Mouse (Mus musculus) urinary bladder, postnatal 10 days (tissue): ENCODE results near the gene Gramd2.
A peak's percentile ranks its signal among the peaks of the same experiment; 100 is the strongest.
"Not testable (repeated sequence)": the region's sequence is repeated elsewhere in the genome, so short reads cannot be mapped to it uniquely, and the experiment has no call there.

Experiments
- DNase-seq: peaks from one replicate; pipeline ENCODE4 v3.0.0; 2022; ENCODE audit warnings: low spot score

Gene Gramd2

DNA sequence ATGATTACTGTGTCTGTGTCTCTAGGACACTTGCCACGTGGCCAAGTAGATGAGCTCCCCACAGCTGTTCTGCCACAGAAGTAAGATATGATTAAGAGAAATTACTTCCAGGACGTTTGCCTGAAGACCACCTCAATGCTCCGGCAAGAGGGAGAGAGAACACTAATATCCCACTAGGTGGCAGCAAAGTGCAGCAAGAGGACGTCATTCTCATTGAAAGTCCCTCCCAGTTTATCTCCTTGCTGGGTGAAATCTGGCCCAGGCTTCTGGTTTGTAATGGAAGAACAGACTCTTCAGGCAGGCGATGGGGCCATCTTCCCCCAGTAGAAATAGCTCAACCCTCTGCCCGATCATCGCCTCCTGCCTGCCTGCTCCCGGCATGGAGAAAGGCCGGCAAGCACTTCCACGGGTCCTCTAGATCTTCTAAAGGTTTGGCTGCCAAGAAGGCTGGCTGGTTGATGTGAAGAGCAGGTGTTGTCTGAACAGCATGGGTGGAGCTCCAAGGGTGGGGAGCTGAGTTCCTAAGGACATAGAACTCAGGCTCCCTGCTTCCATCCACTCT lies 43.2 kb downstream of the Gramd2 start:
- DNase-seq: no peak

DNA sequence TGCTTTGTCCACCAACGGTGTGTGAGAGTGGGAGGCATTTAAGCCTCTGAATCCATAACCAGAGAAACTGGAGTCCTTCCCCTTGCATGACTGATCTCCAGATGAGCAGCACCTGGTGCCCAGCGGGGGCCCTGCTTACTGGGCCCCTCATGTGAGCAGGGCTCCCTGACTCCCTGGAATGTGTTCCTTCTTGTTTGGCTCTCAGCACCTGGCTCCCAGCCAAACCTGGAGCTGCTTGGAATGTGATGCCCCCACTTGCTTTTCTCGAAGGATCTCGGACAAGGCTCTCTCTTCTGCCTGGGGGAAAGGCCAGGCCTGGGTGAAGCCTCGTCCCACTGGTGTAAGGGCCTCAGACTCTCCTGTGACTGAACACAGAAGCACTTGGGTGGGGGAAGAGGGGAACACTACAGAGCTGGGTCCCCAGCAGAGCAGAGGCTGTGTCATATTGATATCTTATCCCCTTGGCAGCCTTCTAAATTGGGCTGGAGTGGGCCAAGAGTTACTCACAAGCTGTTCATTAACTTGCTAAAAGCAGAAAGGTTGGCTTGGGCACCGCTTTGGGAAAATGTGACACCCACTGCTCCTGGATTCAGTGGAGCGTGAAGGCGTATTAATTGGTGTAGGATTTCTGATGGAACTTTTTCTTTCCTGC lies 44.0 kb downstream of the Gramd2 start:
- DNase-seq: no peak

DNA sequence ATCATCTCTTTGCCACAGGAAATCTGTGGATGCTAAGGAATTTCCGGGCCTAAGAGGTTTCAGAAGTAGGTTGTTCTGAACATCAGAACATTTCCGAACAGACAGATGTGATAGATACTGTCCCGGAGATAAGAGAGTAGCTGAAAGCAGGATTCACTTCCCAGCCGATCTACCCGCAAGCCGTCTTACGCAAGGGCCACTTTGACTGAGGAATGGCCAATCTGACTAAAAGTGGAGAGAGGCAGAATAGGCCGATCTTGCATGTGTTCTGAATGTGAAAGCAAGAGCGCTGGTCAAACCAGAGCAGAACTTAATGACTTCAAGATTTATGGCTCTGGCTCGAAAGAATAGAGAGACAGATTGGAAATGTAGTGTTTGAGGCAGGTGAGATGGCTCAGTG lies 45.6 kb downstream of the Gramd2 start:
- no peak for DNase-seq

DNA sequence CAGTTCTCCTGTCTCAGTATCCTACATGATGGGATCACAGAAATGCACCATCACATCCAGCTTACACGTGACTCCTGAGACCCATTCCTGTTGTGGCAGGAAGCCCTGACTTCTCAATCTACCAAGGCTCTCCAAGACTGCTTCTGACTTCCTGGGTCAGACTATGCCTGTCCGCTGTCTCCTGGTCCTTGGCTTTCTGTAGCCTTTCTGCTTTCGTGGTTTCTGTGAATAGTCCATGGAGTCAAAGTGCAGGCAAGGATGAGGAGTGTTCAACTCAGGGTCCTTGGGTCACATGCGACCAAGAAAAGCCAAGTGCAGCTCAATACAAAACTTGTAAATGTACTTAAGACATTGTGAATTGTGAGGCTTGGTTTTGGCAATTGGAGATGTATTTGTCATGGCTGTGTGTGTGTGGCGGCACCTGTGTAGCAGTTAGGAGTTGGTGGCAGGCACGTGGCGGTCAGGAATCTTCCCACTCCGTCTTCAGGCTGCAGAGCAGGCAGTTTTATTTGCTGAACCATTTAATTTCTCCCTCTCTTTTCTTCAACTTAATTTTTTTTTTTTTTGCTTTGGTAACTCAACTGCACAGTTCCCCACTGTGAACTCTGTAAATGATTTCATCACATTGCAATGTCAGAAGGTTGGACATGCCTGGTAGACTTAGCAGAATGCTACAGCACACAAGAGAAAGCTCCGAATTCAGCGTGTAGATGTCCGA lies 47.8 kb downstream of the Gramd2 start:
- no peak for DNase-seq

DNA sequence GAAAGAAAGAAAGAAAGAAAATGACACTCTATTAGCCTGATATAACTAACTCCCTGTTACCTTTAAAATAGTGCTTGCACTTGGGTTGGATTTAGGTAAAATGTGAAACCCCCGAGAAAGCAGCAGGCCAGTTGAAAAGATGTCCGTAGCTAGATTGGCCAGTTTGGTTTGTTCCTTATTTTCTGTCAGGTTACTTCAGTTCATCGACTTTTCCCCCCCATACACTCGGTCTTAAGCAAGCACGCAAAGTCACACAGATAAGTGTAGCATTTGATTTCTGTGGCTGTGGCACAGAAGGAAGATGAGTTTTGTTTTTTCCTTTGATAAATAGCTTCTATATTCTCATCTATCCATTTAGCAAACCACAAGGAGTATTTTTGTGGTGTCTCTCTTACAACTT lies 51.2 kb downstream of the Gramd2 start:
- no peak for DNase-seq

DNA sequence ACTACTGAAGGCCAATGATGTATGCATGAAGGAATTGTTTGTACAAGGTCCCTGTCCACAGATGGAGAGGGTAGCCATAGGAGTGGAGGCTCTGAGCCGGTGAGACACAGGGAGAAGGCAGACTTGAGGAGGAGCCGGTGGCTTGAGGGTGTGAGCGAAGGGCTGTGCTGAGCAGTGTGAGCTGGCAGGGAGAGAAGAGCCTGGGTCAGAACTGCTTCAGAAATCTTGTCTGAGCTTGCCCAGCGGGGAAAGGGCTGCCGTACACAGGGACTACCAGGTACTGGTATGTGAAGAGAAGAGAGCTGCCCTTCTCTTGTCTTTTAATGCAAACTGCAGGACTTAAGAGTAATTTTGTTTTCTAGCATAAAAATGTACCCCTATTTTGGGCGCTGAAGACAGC lies 53.1 kb downstream of the Gramd2 start:
- DNase-seq: no peak

DNA sequence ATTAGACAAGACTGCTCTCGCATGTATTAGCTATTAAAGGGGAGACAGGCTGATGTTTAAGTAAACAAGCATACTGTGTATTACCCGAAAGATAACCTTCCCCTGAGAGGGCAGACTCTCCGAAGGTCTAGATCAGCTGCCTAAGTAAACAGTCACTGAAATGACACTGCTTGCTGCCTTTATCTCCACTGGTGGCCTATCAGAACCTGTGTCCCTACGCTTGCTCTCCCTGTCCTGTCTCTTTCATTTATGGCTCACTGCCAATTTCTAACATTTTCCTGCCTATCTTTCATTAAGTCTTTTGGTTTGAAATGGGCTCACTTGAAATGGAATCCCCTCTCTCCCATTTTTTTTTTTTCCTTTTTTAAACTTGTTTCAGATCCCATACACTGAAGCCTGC lies 55.5 kb downstream of the Gramd2 start:
- DNase-seq: no peak

DNA sequence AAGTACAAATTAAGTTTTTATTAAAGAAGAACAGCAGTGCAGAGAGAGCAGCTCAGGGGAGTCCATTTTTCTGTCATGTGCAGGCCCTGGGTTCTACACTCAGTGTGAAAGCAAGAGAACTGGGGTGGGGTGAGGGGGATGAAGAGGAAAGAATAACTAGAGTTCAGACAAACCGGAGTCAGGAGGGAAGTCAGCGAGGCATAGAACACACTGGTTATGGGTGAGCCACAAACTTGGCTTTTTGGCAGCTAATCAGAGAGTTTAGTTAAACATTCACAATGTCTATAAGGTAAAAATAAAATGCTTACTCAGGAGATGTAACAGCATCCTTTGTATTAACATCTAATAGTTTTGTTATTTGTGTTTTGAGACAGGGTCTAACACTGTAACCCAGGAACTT lies 60.6 kb downstream of the Gramd2 start:
- DNase-seq: no peak

DNA sequence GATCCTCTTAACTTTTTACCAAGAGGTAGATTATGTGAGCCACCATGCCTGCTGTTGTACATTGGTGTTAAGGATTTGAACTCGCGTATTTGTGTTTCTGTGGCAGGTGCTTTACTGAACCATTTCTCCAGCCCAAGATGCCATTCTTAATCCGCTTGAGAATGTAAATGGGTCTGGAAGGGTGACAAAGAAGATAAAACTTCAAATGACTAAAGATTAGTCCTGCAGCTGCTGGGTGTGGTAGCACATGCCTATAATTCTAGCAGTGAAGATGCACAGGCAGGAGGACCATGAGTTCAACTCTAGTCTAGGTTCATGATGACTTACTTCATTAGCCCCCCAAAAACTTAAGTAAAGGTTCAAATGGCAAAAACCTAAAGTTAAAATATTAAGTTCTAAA lies 64.0 kb downstream of the Gramd2 start:
- no peak for DNase-seq

DNA sequence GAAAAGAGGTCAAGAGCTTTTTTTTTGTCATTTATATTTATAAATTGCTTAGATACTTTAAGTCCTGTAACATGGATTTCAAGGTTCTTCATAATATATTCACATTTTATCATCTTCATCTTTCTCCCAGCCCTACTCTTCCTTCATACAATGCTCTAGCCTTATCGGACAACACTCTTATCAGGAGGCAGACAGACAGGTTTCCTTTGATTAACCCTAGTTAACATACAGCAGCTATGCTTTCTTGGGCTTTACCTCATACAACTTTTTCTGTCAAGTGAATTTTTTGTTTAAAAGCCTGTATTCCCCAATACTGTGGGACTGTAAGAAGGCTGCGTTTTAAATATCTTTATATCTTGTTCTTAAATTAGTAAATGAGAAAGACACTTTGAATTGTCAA lies 68.4 kb downstream of the Gramd2 start:
- no peak for DNase-seq

DNA sequence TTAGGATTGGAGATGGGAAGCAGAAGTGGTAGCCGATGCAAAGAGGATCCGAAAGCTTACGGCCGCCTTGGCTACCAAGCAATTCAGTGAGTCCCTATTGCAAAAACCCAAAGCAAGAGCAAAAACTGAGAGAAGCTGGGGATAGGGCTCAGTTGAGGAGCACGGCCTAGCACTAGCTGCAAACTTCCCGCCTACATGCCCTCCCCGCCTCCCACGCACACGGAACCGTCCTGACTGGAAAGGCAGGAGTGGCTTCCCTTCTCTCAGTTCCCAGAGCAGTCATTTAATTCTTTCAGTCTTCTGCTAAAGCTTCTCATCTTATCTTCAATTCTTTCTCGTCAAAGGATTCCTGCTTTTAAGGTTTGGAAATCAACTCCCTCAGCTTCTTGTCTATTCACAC lies 69.0 kb downstream of the Gramd2 start:
- DNase-seq: no peak

DNA sequence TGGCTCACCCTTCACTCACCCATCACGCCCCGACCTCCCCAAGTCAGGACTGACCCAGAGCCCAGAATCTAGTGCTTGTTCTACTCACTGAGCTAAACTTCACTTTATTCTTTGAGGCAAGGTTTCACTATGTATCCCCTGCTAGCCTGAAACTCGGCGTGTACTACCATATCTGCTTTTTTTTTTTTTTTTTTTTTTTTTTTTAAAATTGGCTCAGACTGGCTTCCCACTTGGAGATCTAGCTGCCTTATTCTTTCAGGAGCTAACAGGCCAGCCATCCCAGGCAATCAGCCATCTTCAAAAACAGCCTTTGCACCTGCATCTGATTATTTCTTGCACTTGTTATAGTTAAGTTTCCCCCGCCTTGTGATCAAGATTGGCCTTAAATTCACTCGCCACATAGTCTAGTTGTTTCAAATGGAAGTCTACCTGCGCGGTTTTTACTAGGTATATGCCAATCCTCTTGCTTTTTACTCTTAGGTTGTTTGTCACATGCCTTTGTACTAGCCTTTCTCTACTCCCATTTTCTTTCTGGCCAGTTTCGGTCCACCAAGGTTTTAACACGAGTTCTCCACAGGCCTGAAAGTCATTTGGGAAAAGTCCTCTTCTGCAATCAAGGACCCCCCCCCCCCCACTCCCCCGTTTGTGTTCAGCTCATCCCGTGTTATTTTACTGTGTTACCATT lies 69.8 kb downstream of the Gramd2 start:
- DNase-seq: no peak

DNA sequence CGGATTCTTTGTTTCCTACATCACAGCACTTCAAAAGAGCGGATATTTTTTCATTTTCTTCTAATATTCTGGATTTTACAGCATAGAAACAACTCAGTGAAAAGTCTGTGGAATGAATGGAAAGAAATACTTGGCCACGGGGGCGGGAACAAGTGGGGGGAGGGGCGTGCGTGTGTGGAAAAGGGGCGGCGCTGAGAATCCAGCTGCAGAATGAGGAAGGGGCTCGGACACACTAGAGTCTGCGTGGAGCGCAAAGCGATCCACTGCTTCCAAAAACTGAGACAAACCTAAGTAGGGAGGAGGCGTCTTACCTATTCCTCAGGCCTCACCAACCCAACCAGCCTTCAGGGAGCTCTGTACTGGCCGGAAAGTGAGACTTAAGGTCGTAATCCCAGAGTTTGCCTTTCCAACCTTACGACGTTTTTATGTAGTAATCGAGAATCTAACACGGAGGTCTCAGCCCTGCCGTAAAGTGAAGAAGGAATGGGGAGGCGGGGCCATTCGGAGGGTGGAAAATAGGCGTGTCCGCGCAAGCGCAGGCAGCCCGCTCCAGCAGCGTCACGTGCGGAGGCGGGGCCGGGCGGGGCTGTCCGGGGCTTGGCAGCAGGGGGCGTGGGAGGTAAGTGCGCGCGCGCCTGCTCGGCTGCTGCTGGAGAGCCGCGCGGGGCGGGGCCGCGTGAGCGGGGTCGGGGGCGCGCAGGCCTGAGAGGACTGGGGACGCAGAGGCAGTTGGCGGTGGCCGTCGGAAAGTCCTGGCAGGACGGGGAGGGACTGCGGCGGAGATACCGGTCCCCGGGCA lies 70.5 kb downstream of the Gramd2 start, which contains the start of the genes Senp8 and Myo9a:
TSS of gene Senp8 (minus strand) at position 444 of the 799 bp plus-strand sequence.
TSS of gene Myo9a (plus strand) at position 630 of the 799 bp plus-strand sequence.
- peak; percentile 98 for DNase-seq

DNA sequence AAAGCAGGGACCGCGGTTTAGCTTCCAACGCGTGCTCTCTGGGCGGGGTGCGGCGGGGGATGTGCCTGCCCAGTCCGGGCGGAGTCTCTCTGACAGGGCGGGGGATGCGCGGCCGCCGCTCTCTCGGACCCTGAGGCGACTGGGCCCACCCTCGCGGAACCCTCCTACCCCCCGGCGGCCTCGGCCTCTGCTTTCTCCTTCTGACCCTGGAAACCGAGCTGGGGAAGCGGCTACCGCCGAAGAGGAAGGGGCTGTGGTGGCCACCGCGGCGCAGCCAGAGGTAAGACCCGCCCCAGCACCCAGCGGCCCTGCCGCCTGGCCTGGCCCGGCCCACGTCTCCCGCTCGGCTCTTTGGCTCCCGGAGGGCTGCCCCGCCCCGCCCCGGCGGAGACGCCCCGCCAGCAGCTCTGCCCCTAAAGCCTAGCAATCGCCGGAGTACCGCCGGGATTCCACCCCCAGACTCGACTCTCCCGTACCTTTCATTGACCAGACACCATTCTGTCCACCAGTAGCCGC lies 71.2 kb downstream of the Gramd2 start:
- peak; percentile 59 for DNase-seq

DNA sequence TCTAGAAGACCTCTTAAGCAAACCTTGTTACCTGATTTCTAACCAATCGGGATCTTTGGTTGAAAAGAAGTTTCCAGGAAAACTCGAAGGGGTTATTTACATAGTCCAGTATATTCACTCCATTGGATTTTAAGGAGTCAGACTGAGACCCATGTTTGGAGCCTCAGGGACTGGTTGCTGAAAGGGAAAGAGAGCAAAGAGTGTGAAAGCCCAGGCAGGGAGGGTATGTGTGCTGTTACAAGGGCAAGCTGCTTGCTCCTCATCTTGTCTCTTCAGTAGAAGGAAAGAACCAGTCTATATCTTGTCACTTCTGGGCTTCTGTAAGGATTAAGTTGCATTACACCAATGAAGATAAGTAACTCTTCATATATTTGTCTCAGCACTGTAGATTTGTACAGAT lies 72.0 kb downstream of the Gramd2 start:
- DNase-seq: no peak

DNA sequence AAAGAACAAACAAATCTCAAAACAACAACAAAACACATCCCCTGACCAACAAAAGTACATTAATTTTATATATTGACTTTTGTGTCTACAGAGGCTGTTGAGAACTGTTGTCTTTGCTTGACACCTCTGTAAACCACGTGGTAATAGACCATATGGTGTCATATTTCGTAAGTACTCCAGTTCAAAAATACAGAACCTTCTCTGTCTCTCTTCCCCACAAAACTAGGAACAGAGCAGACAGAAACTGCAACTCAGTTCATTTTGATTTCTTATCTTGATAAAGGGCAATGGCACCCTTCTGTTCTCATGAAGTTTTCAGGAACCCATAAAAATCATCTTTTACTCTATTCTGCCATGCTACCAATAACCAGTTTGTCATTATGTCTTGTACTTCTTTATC lies 75.3 kb downstream of the Gramd2 start:
- no peak for DNase-seq

DNA sequence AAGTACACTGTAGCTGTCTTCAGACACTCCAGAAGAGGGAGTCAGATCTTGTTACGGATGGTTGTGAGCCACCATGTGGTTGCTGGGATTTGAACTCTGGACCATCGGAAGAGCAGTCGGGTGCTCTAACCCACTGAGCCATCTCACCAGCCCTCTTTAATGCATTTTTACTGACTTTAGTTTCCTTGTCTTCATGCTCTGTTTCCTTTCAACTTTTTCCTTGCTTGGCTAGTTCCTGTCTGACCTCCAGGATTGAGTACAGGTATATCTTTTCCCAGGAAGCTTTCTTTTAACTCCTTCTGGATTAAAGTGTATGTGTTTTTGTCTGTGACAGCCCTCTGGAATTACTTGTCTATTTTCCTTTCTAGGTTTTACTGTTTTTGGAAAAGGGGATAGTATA lies 77.1 kb downstream of the Gramd2 start:
- DNase-seq: not testable (repeated sequence)

DNA sequence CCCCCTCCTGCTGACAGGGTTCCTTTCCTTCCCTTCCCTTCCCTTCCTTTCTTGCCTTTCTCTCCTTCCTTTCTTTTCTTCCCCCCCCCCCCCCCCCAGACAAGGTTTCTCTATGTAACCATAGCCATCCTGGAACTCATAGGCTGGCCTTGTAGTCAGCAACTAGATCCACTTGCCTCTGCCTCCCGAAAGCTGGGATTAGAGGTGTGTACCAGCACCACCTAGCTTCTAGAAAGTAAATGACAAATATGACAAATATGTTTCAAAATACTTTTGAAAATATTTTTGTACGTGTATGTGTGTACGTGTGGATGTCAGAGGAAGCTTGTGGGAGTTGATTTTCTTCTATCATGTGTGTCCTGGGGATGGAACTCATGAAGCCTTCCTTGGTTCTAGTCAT lies 80.6 kb downstream of the Gramd2 start:
- no peak for DNase-seq

DNA sequence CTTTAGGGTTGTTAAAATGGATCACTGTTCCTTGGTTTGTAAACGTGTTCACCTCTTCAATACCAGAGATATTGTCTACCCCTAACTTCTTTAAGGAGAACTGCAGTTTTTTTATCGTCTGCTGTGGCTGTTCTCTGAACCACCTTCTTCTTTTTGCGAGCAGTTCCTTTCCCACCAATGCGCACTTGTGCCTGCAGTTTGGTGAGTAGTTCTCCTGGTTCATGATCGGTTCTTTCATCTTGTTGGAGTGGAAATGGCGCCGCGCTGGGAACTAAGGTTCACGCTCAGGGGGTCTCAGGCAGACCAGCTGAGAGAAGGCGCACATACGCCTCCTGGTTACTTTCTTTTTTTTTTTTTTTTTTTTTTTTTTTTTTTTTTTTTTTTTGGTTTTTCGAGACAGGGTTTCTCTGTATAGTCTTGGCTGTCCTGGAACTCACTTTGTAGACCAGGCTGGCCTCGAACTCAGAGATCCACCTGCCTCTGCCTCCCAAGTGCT lies 87.1 kb downstream of the Gramd2 start:
- not testable (repeated sequence) for DNase-seq
